Mouse (Mus musculus): Measurements from ENCODE around the gene Abr. TPM values are rescaled to one million over a fixed set of nuclear protein-coding genes. Genes with fewer than 3 reads are reported as not detected.

The Abr gene
- polyA plus RNA-seq, 1 experiment from 2014 or later = 46.4 TPM

DNA sequence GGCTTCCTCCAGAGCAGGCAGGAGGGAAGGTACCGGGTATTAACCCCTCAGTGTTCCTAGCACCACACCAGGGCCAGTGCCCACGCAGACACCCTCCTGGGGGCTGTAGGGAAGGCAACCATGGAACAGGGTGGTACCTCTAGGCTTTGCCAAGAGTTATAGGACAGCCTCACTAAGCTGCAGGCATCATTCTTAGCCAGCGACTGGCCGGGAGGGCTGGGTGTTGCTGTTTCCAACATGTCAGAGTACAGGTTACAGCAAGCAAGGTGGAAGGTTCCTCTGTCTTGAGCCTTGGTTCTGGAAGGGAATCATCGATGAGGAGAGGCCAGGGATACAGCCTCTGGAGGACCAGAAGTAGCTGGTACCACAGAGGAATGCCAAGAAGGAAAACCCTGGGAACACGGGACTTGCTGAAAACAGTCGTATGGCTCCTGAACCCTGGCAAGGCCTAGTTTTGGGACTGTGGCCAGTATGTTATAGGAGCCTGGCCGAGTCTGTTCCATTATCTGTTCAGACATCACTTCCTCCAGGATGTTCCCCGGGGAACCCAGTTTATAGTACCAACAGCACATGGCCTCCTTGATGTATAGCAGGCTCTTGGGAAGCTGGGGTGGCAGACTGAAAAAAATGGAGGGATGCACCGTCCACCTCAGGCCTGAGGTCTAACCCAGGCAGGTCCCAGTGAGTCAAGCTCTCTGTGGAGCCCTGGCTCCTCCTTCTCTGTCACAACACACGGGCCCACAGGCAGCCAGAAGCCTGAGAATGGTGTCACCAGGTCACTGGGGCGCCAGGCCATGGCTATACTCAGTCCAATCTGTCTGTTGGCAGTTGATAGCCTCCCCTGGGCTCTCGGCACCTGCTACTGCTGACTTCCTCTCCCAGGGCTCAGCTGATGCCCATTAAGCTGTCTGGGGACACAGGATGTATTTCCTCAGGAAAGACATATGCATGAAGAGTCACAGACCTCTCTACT is 112.1 kb downstream of the Abr start:
- Histone ChIP-seq H3K9ac (ENCODE audit: low read length) (no peak overlapping the region), H3K4me1 (replicated peaks; ENCODE audit: control insufficient read depth, insufficient read depth, low read length) (0 out of 2 replicates have a peak, but pooled peaks cover 2% of the 10 kb centered on the region), H3K9me3 (ENCODE audit: control insufficient read depth, low read length) (no peaks in the 10 kb centered on the region), H3K27ac (ENCODE audit: low read depth, low read length) (no peak overlapping the region), H3K4me2 (ENCODE audit: low read depth, low read length, severe bottlenecking) (no peak overlapping the region), H3K4me3 (ENCODE audit: low read depth, low read length) (no peak overlapping the region), H3K36me3 (ENCODE audit: control insufficient read depth, insufficient read depth, low read length) (no peaks in the 10 kb centered on the region), H3K27me3 (ENCODE audit: control insufficient read depth, insufficient read depth, low read length) (no peaks in the 10 kb centered on the region)
- 87% methylated on average over 13 of the region's 13 CpGs for WGBS
- DNase-seq (ENCODE audit: low spot score) (no peak), ATAC-seq (replicated peaks; ENCODE audit: low FRiP score) (no peak)

DNA sequence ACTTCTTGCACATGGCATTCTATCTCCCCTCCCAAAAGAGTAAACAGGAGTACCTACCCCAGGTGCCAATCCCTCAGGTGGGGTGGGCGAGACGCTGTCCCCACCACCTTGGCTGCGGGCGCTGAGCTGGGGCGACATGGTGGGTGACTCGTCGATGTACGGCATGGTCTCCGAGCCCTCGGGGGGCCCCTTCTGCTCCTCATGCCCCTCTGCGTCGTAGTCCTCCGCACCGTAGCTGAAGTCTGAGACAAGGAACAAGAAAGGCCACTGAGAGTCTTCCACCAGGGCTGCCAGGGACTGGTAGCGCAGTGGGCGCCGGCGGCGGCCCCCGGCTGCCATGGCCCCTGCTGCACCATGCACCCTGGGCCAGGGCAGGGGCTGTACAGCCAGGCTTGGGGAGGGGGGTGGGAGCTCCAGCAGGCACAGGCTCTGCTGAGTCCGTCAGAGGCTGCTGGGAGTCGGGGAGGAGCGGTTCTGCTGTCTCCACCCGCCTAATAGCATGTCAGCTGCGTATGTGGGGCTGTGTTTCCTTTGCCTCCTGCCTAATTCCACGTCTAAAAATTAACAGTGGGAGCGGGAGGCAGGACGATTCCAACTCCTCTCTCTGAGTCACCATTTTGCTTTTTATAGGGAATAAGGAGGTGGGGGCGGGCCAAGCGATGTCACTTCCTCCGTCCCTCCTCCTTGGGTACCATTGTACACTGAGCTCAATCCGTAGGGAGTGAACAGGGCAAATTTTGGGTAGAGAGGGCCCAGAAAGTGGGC is 113.1 kb downstream of the Abr start:
- WGBS = 91% methylated on average over 32 of the region's 32 CpGs
- no peak overlapping the region for H3K4me2 ChIP-seq (ENCODE audit: low read depth, low read length, severe bottlenecking)

DNA sequence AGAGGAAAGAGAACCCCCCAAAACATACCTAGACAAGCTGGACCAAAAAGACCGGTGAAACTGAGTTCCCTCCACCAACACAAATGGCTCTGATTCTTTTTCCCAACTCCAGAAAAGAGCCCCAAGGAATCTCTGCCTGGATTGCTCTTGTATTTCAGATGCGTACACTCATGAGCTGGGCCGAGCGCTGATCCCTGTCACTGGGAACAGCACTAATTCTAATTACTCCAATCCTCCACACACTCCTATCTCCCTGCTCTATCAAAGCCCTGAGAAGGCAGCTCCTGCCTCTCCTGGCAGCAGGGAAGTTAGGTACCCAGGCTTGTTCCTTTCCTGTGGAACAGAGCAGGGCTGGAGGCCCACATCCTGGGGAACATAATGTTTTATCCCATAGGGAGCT is 114.0 kb downstream of the Abr start:
- H3K4me2 ChIP-seq (ENCODE audit: low read depth, low read length, severe bottlenecking) = no peak overlapping the region
- 83% methylated on average over 4 of the region's 4 CpGs for WGBS
- H3K36me3 ChIP-seq (ENCODE audit: control insufficient read depth, insufficient read depth, low read length) = no peaks in the 10 kb centered on the region
- ATAC-seq (replicated peaks; ENCODE audit: low FRiP score) (no peak), DNase-seq (ENCODE audit: low spot score) (no peak)
- H3K27me3 ChIP-seq (ENCODE audit: control insufficient read depth, insufficient read depth, low read length) = no peaks in the 10 kb centered on the region
- H3K27ac ChIP-seq (ENCODE audit: low read depth, low read length) = no peak overlapping the region
- 0 out of 2 replicates have a peak, but pooled peaks cover 2% of the 10 kb centered on the region for H3K4me1 ChIP-seq (replicated peaks; ENCODE audit: control insufficient read depth, insufficient read depth, low read length)
- H3K4me3 ChIP-seq (ENCODE audit: low read depth, low read length) = no peak overlapping the region
- H3K9me3 ChIP-seq (ENCODE audit: control insufficient read depth, low read length) = no peaks in the 10 kb centered on the region
- H3K9ac ChIP-seq (ENCODE audit: low read length) = no peak overlapping the region

More for the DNA sequence above, 113.1 kb downstream of the Abr start:
- no peak overlapping the region for H3K4me3 ChIP-seq (ENCODE audit: low read depth, low read length)
- DNase-seq (ENCODE audit: low spot score) (no peak), ATAC-seq (replicated peaks; ENCODE audit: low FRiP score) (no peak)
- 0 out of 2 replicates have a peak, but pooled peaks cover 2% of the 10 kb centered on the region for H3K4me1 ChIP-seq (replicated peaks; ENCODE audit: control insufficient read depth, insufficient read depth, low read length)
- no peak overlapping the region for H3K9ac ChIP-seq (ENCODE audit: low read length)
- no peaks in the 10 kb centered on the region for H3K9me3 ChIP-seq (ENCODE audit: control insufficient read depth, low read length)
- H3K27ac ChIP-seq (ENCODE audit: low read depth, low read length) = no peak overlapping the region
- H3K27me3 ChIP-seq (ENCODE audit: control insufficient read depth, insufficient read depth, low read length) = no peaks in the 10 kb centered on the region
- H3K36me3 ChIP-seq (ENCODE audit: control insufficient read depth, insufficient read depth, low read length) = no peaks in the 10 kb centered on the region

DNA sequence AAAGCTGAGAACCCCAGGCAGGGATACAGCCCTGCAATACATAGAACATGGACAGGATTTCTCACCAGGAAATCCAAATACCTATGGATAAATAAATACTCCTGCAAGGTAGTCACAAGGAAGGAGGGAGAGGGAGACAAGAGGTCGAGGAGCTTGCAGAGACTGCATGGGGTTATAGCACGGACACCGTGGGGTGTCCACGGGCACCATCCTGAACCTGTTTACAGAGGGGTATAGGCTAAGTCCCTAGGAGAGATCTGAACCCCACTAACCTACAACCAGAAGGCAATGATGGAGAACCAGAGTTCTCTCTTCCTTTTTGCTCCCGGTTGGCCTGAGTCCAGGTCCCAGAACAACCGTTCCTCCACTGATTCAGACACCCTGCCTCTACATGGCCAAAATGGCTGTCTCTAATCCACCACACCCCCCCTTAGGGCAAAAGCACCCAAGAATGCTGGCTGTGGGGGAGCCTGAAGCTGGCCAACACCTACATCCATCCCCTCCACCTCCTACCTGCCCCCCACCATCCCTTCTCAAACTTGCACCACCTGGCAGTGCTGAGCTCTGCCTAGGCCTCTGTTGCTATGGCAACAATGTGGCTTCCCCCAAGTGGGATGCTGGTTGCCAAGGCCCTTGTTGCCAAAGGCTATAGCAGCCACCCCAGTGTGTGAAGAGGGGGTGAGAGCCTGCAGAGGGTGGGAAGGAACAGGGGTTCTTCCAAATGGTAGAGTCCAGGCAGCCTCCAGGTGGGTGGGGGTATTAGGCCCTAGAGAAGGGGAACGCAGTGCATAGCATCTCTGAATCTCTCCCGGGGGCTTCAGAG is 114.6 kb downstream of the Abr start:
- 85% methylated on average over 8 of the region's 8 CpGs for WGBS
- H3K27ac ChIP-seq (ENCODE audit: low read depth, low read length) = no peak overlapping the region
- ATAC-seq (replicated peaks; ENCODE audit: low FRiP score) (no peak; the same call in 1 of the 2 replicates), DNase-seq (ENCODE audit: low spot score) (no peak)
- H3K9me3 ChIP-seq (ENCODE audit: control insufficient read depth, low read length) = no peaks in the 10 kb centered on the region
- no peaks in the 10 kb centered on the region for H3K36me3 ChIP-seq (ENCODE audit: control insufficient read depth, insufficient read depth, low read length)
- H3K27me3 ChIP-seq (ENCODE audit: control insufficient read depth, insufficient read depth, low read length) = no peaks in the 10 kb centered on the region
- no peak overlapping the region for H3K9ac ChIP-seq (ENCODE audit: low read length)
- 0 out of 2 replicates have a peak, but pooled peaks cover 2% of the 10 kb centered on the region for H3K4me1 ChIP-seq (replicated peaks; ENCODE audit: control insufficient read depth, insufficient read depth, low read length)
- H3K4me2 ChIP-seq (ENCODE audit: low read depth, low read length, severe bottlenecking) = no peak overlapping the region
- H3K4me3 ChIP-seq (ENCODE audit: low read depth, low read length) = no peak overlapping the region

DNA sequence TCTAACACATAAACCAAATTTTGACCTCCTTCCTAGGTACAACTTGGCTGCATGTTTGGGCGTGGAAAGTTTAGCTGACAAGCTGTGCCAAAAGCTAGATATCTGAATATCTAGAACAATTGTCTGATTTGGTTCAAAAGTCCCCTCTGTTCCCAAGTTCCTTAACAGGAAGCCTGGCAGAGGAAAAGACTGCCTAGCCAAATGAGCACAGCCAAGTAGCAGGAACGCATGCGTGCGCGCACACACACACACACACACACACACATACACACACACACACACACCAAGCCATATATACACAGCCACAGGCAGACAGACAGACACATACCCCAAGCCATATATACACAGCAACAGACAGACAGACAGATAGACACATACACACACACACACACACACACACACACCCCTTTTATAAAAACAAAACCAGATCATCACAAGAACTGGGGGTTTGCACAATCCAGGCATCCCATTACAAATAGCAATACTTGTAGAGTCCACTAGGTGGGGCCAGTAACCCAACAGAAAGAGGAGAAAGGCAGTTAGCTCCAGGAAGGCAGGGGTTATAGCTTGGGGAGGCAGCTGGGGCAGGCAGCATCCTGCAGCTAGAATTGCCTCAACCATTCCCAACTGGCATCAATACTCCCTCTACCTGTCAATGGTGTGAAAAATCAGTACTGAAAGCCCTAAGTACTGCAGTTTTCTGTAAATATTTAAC is 115.4 kb downstream of the Abr start:
- no peak overlapping the region for H3K4me3 ChIP-seq (ENCODE audit: low read depth, low read length)
- H3K9ac ChIP-seq (ENCODE audit: low read length) = no peak overlapping the region
- WGBS = 81% methylated on average over 5 of the region's 5 CpGs
- no peaks in the 10 kb centered on the region for H3K9me3 ChIP-seq (ENCODE audit: control insufficient read depth, low read length)
- no peaks in the 10 kb centered on the region for H3K36me3 ChIP-seq (ENCODE audit: control insufficient read depth, insufficient read depth, low read length)
- H3K27ac ChIP-seq (ENCODE audit: low read depth, low read length) = no peak overlapping the region
- H3K27me3 ChIP-seq (ENCODE audit: control insufficient read depth, insufficient read depth, low read length) = no peaks in the 10 kb centered on the region
- H3K4me2 ChIP-seq (ENCODE audit: low read depth, low read length, severe bottlenecking) = no peak overlapping the region
- ATAC-seq (replicated peaks; ENCODE audit: low FRiP score) = no peak; the same call in 1 of the 2 replicates
- H3K4me1 ChIP-seq (replicated peaks; ENCODE audit: control insufficient read depth, insufficient read depth, low read length) = 0 out of 2 replicates have a peak, but pooled peaks cover 2% of the 10 kb centered on the region
- DNase-seq (ENCODE audit: low spot score) = peak; percentile 65

DNA sequence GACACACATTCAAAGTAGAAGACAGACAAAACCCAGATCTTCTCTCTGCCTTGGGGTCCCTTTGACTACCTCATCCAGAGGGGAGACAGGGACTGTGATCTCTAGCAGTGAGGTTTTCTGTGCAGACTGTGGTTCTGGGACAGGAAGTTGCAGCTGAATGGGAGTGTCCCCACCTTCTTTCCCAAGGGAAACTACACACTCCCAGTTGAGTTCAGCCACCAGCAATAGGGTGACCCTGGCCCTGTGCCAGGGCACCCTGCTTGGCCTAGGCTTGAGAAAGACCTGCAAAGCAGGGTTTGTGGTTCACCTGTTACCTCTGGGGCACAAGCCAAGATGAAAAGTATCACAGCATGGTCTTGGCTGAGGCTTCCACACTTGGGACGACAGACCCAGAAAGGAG is 117.0 kb downstream of the Abr start:
- H3K4me1 ChIP-seq (replicated peaks; ENCODE audit: control insufficient read depth, insufficient read depth, low read length) = 0 out of 2 replicates have a peak, but pooled peaks cover 2% of the 10 kb centered on the region
- 90% methylated on average over 1 of the region's 1 CpGs for WGBS
- ATAC-seq (replicated peaks; ENCODE audit: low FRiP score) (no peak), DNase-seq (ENCODE audit: low spot score) (no peak)
- H3K27me3 ChIP-seq (ENCODE audit: control insufficient read depth, insufficient read depth, low read length) = no peaks in the 10 kb centered on the region
- H3K36me3 ChIP-seq (ENCODE audit: control insufficient read depth, insufficient read depth, low read length) = no peaks in the 10 kb centered on the region
- no peak overlapping the region for H3K9ac ChIP-seq (ENCODE audit: low read length)
- H3K27ac ChIP-seq (ENCODE audit: low read depth, low read length) = no peak overlapping the region
- H3K4me2 ChIP-seq (ENCODE audit: low read depth, low read length, severe bottlenecking) = no peak overlapping the region
- no peak overlapping the region for H3K4me3 ChIP-seq (ENCODE audit: low read depth, low read length)
- no peaks in the 10 kb centered on the region for H3K9me3 ChIP-seq (ENCODE audit: control insufficient read depth, low read length)

DNA sequence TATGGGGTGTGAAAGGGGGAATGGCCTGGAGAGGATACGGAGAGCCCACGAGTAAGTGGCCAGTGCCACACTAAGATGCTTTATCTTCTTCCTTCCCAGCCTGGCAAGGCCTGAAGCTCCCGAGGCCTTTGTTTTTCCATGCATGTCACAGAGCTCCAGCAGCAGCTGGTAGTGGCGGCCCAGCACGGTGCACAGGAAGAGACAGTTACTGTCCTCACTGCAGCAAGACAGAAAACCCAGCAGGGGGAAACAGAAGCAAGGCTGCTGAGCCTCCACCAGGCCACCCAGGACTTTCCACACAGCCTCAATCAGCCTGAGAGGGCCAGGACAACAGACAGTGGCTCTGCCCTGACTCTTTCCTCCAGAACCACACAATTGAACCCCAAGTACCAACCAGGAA is 118.1 kb downstream of the Abr start:
- Histone ChIP-seq H3K9me3 (ENCODE audit: control insufficient read depth, low read length) (no peaks in the 10 kb centered on the region), H3K27ac (ENCODE audit: low read depth, low read length) (no peak overlapping the region), H3K4me3 (ENCODE audit: low read depth, low read length) (no peak overlapping the region), H3K4me1 (replicated peaks; ENCODE audit: control insufficient read depth, insufficient read depth, low read length) (peaks cover 4% of the 10 kb centered on the region; the same call in 1 of the 2 replicates), H3K27me3 (ENCODE audit: control insufficient read depth, insufficient read depth, low read length) (no peaks in the 10 kb centered on the region), H3K4me2 (ENCODE audit: low read depth, low read length, severe bottlenecking) (no peak overlapping the region), H3K9ac (ENCODE audit: low read length) (no peak overlapping the region), H3K36me3 (ENCODE audit: control insufficient read depth, insufficient read depth, low read length) (no peaks in the 10 kb centered on the region)
- ATAC-seq (replicated peaks; ENCODE audit: low FRiP score) (no peak), DNase-seq (ENCODE audit: low spot score) (no peak)
- 70% methylated on average over 5 of the region's 5 CpGs for WGBS
